In genomic region chr5:36279896-36280295, GRCm38 (mm10) we compare ENCODE assay signal across 28 mouse cellular contexts.
DNase-seq lines count a peak whose midpoint lies in the region; ATAC-seq and TF ChIP-seq lines count a peak whose summit lies in the region.
"Had no signal": no experiment of that assay in that cellular context is flagged by ENCODE, and none has a peak within 500 bp of the region (broad histone marks: within the 10 kb centered on the region; RNA-seq: fewer than 3 reads in every experiment).

No protein-coding gene starts in this region.

- H3K4me2 ChIP-seq in hindbrain, embryonic 13.5 days, result no peak overlapping the region
- H3K4me2 ChIP-seq in midbrain, embryonic 15.5 days, result no peak overlapping the region
- no peak overlapping the region for H3K4me2 ChIP-seq in midbrain, postnatal 0 days (ENCODE audit: low read depth, low read length, poor library complexity, severe bottlenecking)
- H3K4me2 ChIP-seq: heart, embryonic 13.5 days; limb, embryonic 15.5 days; liver, embryonic 13.5 days had no signal

- no peaks in the 10 kb centered on the region for H3K27me3 ChIP-seq in hindbrain, embryonic 13.5 days
- no peaks in the 10 kb centered on the region for H3K27me3 ChIP-seq in hindbrain, embryonic 10.5 days (ENCODE audit: insufficient read depth, poor library complexity, severe bottlenecking)
- no peaks in the 10 kb centered on the region for H3K27me3 ChIP-seq in midbrain, embryonic 15.5 days (replicated peaks)
- no peaks in the 10 kb centered on the region for H3K27me3 ChIP-seq in midbrain, postnatal 0 days (ENCODE audit: insufficient read depth, low read length)
- H3K27me3 ChIP-seq: limb, embryonic 15.5 days; liver, embryonic 13.5 days; Patski had no signal

- WGBS in hindbrain, embryonic 13.5 days, result 62% methylated on average over 12 of the region's 12 CpGs
- 90% methylated on average over 12 of the region's 12 CpGs for WGBS in hindbrain, embryonic 10.5 days
- WGBS in midbrain, embryonic 15.5 days, result 61% methylated on average over 12 of the region's 12 CpGs
- WGBS in midbrain, postnatal 0 days, result 57% methylated on average over 12 of the region's 12 CpGs

- H3K27ac ChIP-seq in hindbrain, embryonic 13.5 days, result 0 out of 2 replicates have a peak overlapping the region, but pooled peaks have one; percentile 32
- H3K27ac ChIP-seq in hindbrain, embryonic 10.5 days, result no peak overlapping the region
- H3K27ac ChIP-seq in midbrain, embryonic 15.5 days, result 0 out of 2 replicates have a peak overlapping the region, but pooled peaks have one; percentile 7
- H3K27ac ChIP-seq in midbrain, postnatal 0 days (ENCODE audit: low read depth, low read length), result no peak overlapping the region
- H3K27ac ChIP-seq: heart, embryonic 13.5 days; limb, embryonic 10.5 days; limb, embryonic 15.5 days; liver, embryonic 13.5 days; macrophage had no signal

- no peak for TF ChIP-seq CTCF in midbrain, postnatal 0 days (IDR thresholded peaks at IDR 0.05)

- DNase-seq in hindbrain, embryonic 10.5 days (ENCODE audit: low spot score), result no peak
- DNase-seq in midbrain, postnatal 0 days (ENCODE audit: low spot score), result no peak
- DNase-seq in Muller cell, postnatal 12 days (ENCODE audit: inconsistent ontology term), result peak; percentile 29
- DNase-seq in gastrocnemius, adult 18-20 months (ENCODE audit: low spot score), result no peak
- no peak for DNase-seq in heart, adult 11 months
- DNase-seq: adrenal gland, postnatal 10 days; cerebellum, adult 11 months; cerebellum, adult 9-10 months; cerebellum, postnatal 36 days; gastrocnemius, postnatal 25 days; heart, postnatal 10 days; kidney, adult 11 months; kidney, postnatal 14 days; layer of hippocampus, adult 9-11 months; liver, embryonic 13.5 days; lung, adult 18-20 months; thymus, adult 2 months; thymus, postnatal 4 days had no signal

- no peak overlapping the region for H3K9ac ChIP-seq in hindbrain, embryonic 13.5 days
- no peak overlapping the region for H3K9ac ChIP-seq in midbrain, embryonic 15.5 days
- no peak overlapping the region for H3K9ac ChIP-seq in midbrain, postnatal 0 days (replicated peaks; ENCODE audit: low read length, poor library complexity, severe bottlenecking)
- H3K9ac ChIP-seq: heart, embryonic 13.5 days; limb, embryonic 15.5 days; liver, embryonic 13.5 days had no signal

- no peaks in the 10 kb centered on the region for H3K36me3 ChIP-seq in hindbrain, embryonic 13.5 days
- H3K36me3 ChIP-seq in hindbrain, embryonic 10.5 days, result no peaks in the 10 kb centered on the region
- H3K36me3 ChIP-seq in midbrain, embryonic 15.5 days (replicated peaks), result no peaks in the 10 kb centered on the region
- no peaks in the 10 kb centered on the region for H3K36me3 ChIP-seq in midbrain, postnatal 0 days (ENCODE audit: insufficient read depth, low read length)
- H3K36me3 ChIP-seq: G1E; heart, embryonic 13.5 days; limb, embryonic 10.5 days; limb, embryonic 15.5 days; liver, embryonic 13.5 days had no signal

- no peak for ATAC-seq in hindbrain, embryonic 13.5 days (ENCODE audit: low FRiP score)
- ATAC-seq in midbrain, embryonic 15.5 days (replicated peaks), result no peak
- ATAC-seq in midbrain, postnatal 0 days (ENCODE audit: low FRiP score), result no peak
- ATAC-seq: inflammation-experienced regulatory T-cells, adult 6 months; lung, postnatal 0 days; Patski had no signal

- H3K4me1 ChIP-seq in hindbrain, embryonic 13.5 days (replicated peaks), result peaks cover 26% of the 10 kb centered on the region
- peaks cover 14% of the 10 kb centered on the region for H3K4me1 ChIP-seq in hindbrain, embryonic 10.5 days (replicated peaks)
- peaks cover 23% of the 10 kb centered on the region for H3K4me1 ChIP-seq in midbrain, embryonic 15.5 days
- H3K4me1 ChIP-seq in midbrain, postnatal 0 days (ENCODE audit: insufficient read depth, low read length), result no peaks in the 10 kb centered on the region
- H3K4me1 ChIP-seq: liver, embryonic 13.5 days had no signal

- no peak overlapping the region for H3K4me3 ChIP-seq in hindbrain, embryonic 13.5 days
- H3K4me3 ChIP-seq in hindbrain, embryonic 10.5 days, result no peak overlapping the region
- H3K4me3 ChIP-seq in midbrain, embryonic 15.5 days, result no peak overlapping the region
- H3K4me3 ChIP-seq in midbrain, postnatal 0 days (ENCODE audit: low read depth, low read length), result no peak overlapping the region
- H3K4me3 ChIP-seq: heart, embryonic 13.5 days; limb, embryonic 10.5 days; limb, embryonic 15.5 days; liver, embryonic 13.5 days had no signal

- H3K9me3 ChIP-seq in hindbrain, embryonic 13.5 days, result no peaks in the 10 kb centered on the region
- no peaks in the 10 kb centered on the region for H3K9me3 ChIP-seq in hindbrain, embryonic 10.5 days
- H3K9me3 ChIP-seq in midbrain, embryonic 15.5 days, result no peaks in the 10 kb centered on the region
- H3K9me3 ChIP-seq in midbrain, postnatal 0 days (ENCODE audit: low read length), result no peaks in the 10 kb centered on the region
- H3K9me3 ChIP-seq: G1E; heart, embryonic 13.5 days; limb, embryonic 10.5 days; limb, embryonic 15.5 days; liver, embryonic 13.5 days had no signal

Comparison
In these comparisons a context has a peak if more than half of its experiments do, and no peak if none do; other contexts are left out.
1. H3K27ac ChIP-seq: peak in hindbrain, embryonic 13.5 days (single experiment) and midbrain, embryonic 15.5 days (single experiment); none in hindbrain, embryonic 10.5 days (single experiment) and midbrain, postnatal 0 days (single experiment).